Mouse (Mus musculus) thymus, postnatal 0 days (tissue): ENCODE measurements around the gene Nsmce3. TPM values are rescaled to one million over a fixed set of nuclear protein-coding genes. Genes with fewer than 3 reads are reported as not detected.
A peak's percentile ranks its signal among the peaks of the same experiment; 100 is the strongest.

Experiments used
- DNase-seq: peaks from one replicate; pipeline ENCODE4 v3.0.0-alpha.2; 2015; ENCODE audit warnings: low spot score
- polyA plus RNA-seq: library from polyadenylated mRNA; unstranded; fragments of >200 nt; fragmentation: Nextera tagmentation; extraction: Ambion mirVana; gene quantifications from 2 replicates; pipeline ENCODE4 v1.2.1, GENCODE M21; 2015

Nsmce3 gene
- polyA plus RNA-seq, 1 experiment from 2014 or later: 10.2 TPM

GRCm38 (mm10) chr7:64863538-64863937 lies 9.3 kb downstream of the Nsmce3 start:
- no peak for DNase-seq

- no peak for DNase-seq
These were observed 9.8 kb downstream of the Nsmce3 start for GRCm38 (mm10) chr7:64862978-64863377.

GRCm38 (mm10) chr7:64856526-64857082 lies 16.2 kb downstream of the Nsmce3 start:
- DNase-seq: no peak

- no peak for DNase-seq
These were observed 16.8 kb downstream of the Nsmce3 start for GRCm38 (mm10) chr7:64855976-64856375.

GRCm38 (mm10) chr7:64855389-64855927 lies 17.3 kb downstream of the Nsmce3 start:
- no peak for DNase-seq

GRCm38 (mm10) chr7:64850791-64851190 lies 22.0 kb downstream of the Nsmce3 start:
- peak; percentile 40 for DNase-seq

- no peak for DNase-seq
These were observed 25.4 kb downstream of the Nsmce3 start for GRCm38 (mm10) chr7:64847366-64847899.

- no peak for DNase-seq
These were observed 26.7 kb downstream of the Nsmce3 start for GRCm38 (mm10) chr7:64846061-64846460.

GRCm38 (mm10) chr7:64840946-64841659 lies 31.7 kb downstream of the Nsmce3 start:
- no peak for DNase-seq

- no peak for DNase-seq
These were observed 32.3 kb downstream of the Nsmce3 start for GRCm38 (mm10) chr7:64840576-64840895.

- DNase-seq: peak; percentile 24
These were observed 32.8 kb downstream of the Nsmce3 start for GRCm38 (mm10) chr7:64839801-64840575.

- DNase-seq: no peak
These were observed 33.5 kb downstream of the Nsmce3 start for GRCm38 (mm10) chr7:64839281-64839680.

GRCm38 (mm10) chr7:64830214-64830995 lies 42.4 kb downstream of the Nsmce3 start:
- no peak for DNase-seq

- no peak for DNase-seq
These were observed 51.7 kb downstream of the Nsmce3 start for GRCm38 (mm10) chr7:64821081-64821480.

GRCm38 (mm10) chr7:64819683-64820082 lies 53.1 kb downstream of the Nsmce3 start:
- no peak for DNase-seq
